Mouse (Mus musculus) forebrain, embryonic 10.5 days (tissue): ENCODE data around the gene Slc38a10. TPM values are rescaled to one million over a fixed set of nuclear protein-coding genes. Genes with fewer than 3 reads are reported as not detected.

ENCODE experiments used
- microRNA-seq: library from miRNA; unstranded; fragments of <30 nt; microRNA quantifications from one replicate; pipeline ENCODE4, GENCODE M21; 2017
- polyA plus RNA-seq: library from polyadenylated mRNA; unstranded; fragments of >200 nt; fragmentation: Nextera tagmentation; extraction: Ambion mirVana; gene quantifications from 2 replicates; pipeline ENCODE4 v1.2.1, GENCODE M21; 2016

The Slc38a10 gene
- polyA plus RNA-seq, 1 experiment from 2014 or later = 90.6 TPM

Small RNAs within 50 kb of the gene (microRNA-seq; reads per million reads assigned to microRNA genes)
- not detected for gene Gm25948

Other genes with a start within 250 kb of the Slc38a10 start
- 114 and 124 TPM in 2 replicates for gene Chmp6, start 237.9 kb downstream of the Slc38a10 start, polyA plus RNA-seq
- 9.6 and 11.1 TPM in 2 replicates for gene Baiap2, start 208.6 kb downstream of the Slc38a10 start, polyA plus RNA-seq
- gene Aatk, start 104.2 kb downstream of the Slc38a10 start, polyA plus RNA-seq = 1.5 and 1.8 TPM in 2 replicates
- gene Cep131, start 64.5 kb downstream of the Slc38a10 start, polyA plus RNA-seq = 41.4 and 42.5 TPM in 2 replicates
- gene Tepsin, start 52.6 kb downstream of the Slc38a10 start, polyA plus RNA-seq = 17.7 and 20.6 TPM in 2 replicates
- 87.4 and 97.7 TPM in 2 replicates for gene Ndufaf8, start 52.4 kb downstream of the Slc38a10 start, polyA plus RNA-seq
- 13.7 and 16.1 TPM in 2 replicates for gene Bahcc1, start 81.6 kb upstream of the Slc38a10 start, polyA plus RNA-seq
- gene Actg1, start 197.2 kb upstream of the Slc38a10 start, polyA plus RNA-seq = 2,559 and 2,733 TPM in 2 replicates
- 0.32 TPM in 1 of 2 replicates, not detected in the other for gene Fscn2, start 210.2 kb upstream of the Slc38a10 start, polyA plus RNA-seq
- 33.8 and 36.0 TPM in 2 replicates for gene Faap100, start 227.4 kb upstream of the Slc38a10 start, polyA plus RNA-seq